Mouse (Mus musculus) neural tube, embryonic 11.5 days (tissue): ENCODE data around the gene Hapln2. TPM values are rescaled to one million over a fixed set of nuclear protein-coding genes. Genes with fewer than 3 reads are reported as not detected.

Source experiments
- ATAC-seq: fragments of 200-750 bp; cut with Nextera tagmentation; 2 replicates; pipeline ENCODE4 v1.8.0; 2017; ENCODE audit warnings: moderate number of reproducible peaks, mild to moderate bottlenecking, moderate TSS enrichment, moderate library complexity; ENCODE audit not compliant: insufficient read depth, low FRiP score, low TSS enrichment
- DNase-seq: peaks from one replicate; pipeline ENCODE4 v3.0.0-alpha.2; 2015; ENCODE audit warnings: low spot score
- H3K27ac ChIP-seq: fragments of 300-500 bp; sonication (generic); 2 replicates; pipeline ENCODE4 v1.5.1; 2014; ENCODE audit warnings: low read depth, mild to moderate bottlenecking, low read length
- H3K27me3 ChIP-seq: fragments of 300-500 bp; sonication (generic); 2 replicates; pipeline ENCODE4 v1.6.1; 2014; ENCODE audit warnings: mild to moderate bottlenecking, low read length, mixed read lengths; ENCODE audit not compliant: control insufficient read depth, insufficient read depth
- H3K36me3 ChIP-seq: fragments of 300-500 bp; sonication (generic); 2 replicates; pipeline ENCODE4 v1.6.1; 2014; ENCODE audit warnings: mild to moderate bottlenecking, low read length, moderate library complexity, mixed read lengths; ENCODE audit not compliant: control insufficient read depth, insufficient read depth
- H3K4me1 ChIP-seq: fragments of 300-500 bp; sonication (generic); 2 replicates; pipeline ENCODE4 v1.6.1; 2014; ENCODE audit warnings: low read length, mixed read lengths; ENCODE audit not compliant: control insufficient read depth, insufficient read depth
- H3K4me2 ChIP-seq: fragments of 300-500 bp; sonication (generic); 2 replicates; pipeline ENCODE4 v1.6.1; 2014; ENCODE audit warnings: low read depth, mild to moderate bottlenecking, moderate library complexity
- H3K4me3 ChIP-seq: fragments of 300-500 bp; sonication (generic); 2 replicates; pipeline ENCODE4 v1.5.1; 2014; ENCODE audit warnings: low read depth, low read length
- H3K9ac ChIP-seq: fragments of 300-500 bp; sonication (generic); 2 replicates; pipeline ENCODE4 v1.6.1; 2014; ENCODE audit warnings: mild to moderate bottlenecking, low read length
- H3K9me3 ChIP-seq: fragments of 300-500 bp; sonication (generic); 2 replicates; pipeline ENCODE4 v1.6.1; 2016; ENCODE audit warnings: low read length; ENCODE audit not compliant: control insufficient read depth
- WGBS: fragments of 180-500 bp; shearing (Covaris S2); extraction: QIAGEN DNeasy Blood & Tissue Kit; methylation state at CpG from one replicate; pipeline ENCODE4 v1.1.7; 2014; 5-methylcytosine and 5-hydroxymethylcytosine counted together
- polyA plus RNA-seq: library from polyadenylated mRNA; unstranded; fragments of >200 nt; fragmentation: Nextera tagmentation; extraction: Ambion mirVana; gene quantifications from 2 replicates; pipeline ENCODE4 v1.2.1, GENCODE M21; 2014

Gene Hapln2
- polyA plus RNA-seq, 1 experiment from 2014 or later = not detected

DNA sequence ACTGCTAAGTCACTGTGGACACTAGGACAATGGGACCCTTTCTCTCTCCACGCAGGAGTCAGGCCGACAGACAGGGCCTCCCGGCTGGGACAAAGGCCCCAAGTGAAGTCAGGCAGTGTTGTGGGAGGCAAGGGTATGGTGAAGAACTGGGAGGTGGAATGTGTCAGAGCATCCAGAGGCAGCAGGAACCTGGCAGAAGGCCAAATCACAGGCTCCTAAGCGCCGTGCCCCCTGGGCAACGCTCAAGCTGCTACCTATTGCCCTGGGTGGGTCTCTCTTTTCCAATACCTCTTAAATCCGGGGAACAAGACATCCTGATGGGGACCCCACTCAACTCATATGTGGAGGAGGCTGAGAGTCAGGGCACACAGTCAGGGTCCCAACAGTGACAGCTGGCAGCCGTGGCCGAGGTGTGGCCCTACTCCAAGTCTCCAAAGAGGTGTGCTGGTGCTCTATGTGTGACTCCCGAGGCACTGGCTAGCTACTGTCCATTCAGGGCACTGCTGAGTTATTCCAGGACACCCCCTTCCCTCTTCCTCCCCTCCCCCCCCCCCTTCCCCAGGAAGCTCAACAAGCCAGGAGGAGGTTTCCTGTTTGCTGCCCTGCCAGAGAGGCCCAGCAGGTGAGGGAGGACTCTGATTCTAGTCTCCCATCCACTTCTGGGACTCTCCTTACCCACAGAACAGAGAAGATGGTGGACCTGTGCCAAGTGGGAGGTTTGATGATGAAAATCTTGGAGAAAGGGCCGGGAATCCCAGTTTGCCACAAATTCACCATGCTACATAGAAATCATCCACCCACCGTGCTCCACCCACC, 41.7 kb downstream of the Hapln2 start:
- Histone ChIP-seq H3K36me3 (no peaks in the 10 kb centered on the region), H3K27ac (peak overlapping the region; percentile 40), H3K9me3 (no peaks in the 10 kb centered on the region), H3K4me2 (0 out of 2 replicates have a peak overlapping the region, but pooled peaks have one; percentile 2), H3K4me3 (no peak overlapping the region), H3K27me3 (0 out of 2 replicates have a peak, but pooled peaks cover 6% of the 10 kb centered on the region), H3K9ac (0 out of 2 replicates have a peak overlapping the region, but pooled peaks have one; percentile 5), H3K4me1 (peaks cover 57% of the 10 kb centered on the region)
- DNase-seq (peak; percentile 69), ATAC-seq (0 out of 2 replicates have a peak, but pooled peaks have one; percentile 5)
- WGBS = 50% methylated on average over 12 of the region's 12 CpGs

DNA sequence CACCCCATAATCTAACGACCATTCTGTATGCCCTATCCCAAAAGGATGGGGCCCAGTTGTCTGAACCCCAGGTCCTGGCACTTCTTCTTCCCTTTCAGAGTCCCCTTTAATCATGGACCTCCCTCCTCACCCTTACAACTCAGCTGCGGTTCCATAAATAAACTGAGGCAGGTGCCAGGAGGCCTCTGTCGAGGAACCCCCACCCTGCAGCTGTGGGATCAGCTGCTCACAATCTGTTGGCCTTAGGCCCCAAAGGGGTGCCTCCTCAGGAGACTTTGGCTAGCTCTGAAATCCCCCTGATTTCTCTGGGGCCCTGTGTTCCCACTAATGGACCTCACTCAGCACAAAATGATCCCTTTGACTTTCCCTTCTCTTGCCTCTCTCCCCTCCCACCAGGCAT, 43.3 kb downstream of the Hapln2 start:
- 37% methylated on average over 3 of the region's 3 CpGs for WGBS
- Histone ChIP-seq H3K27me3 (0 out of 2 replicates have a peak, but pooled peaks cover 4% of the 10 kb centered on the region), H3K4me3 (no peak overlapping the region), H3K9ac (no peak overlapping the region), H3K9me3 (no peaks in the 10 kb centered on the region), H3K36me3 (no peaks in the 10 kb centered on the region), H3K4me1 (peaks cover 63% of the 10 kb centered on the region), H3K4me2 (no peak overlapping the region), H3K27ac (no peak overlapping the region)
- ATAC-seq = no peak
- DNase-seq = no peak

DNA sequence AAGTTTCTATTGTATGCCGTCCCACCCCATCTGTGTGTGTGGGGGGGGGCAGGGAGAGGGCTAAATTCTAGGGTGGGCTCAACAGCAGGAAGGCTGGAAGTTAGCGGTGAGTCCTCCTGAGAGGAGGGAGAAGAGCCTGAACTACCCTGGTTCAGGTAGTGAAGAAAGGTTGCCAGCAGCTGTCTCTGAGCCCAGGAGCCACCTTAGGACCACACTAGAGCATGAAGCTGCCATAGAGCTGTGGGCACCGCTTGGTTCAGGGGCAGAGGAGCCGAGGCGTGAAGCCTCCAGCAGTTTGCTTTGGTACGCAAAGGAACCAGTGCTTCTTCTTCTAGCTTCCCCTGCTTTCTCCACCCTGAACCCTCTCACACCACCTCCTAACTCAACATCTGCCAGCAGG, 43.8 kb downstream of the Hapln2 start:
- Histone ChIP-seq H3K36me3 (no peaks in the 10 kb centered on the region), H3K9ac (no peak overlapping the region), H3K9me3 (no peaks in the 10 kb centered on the region), H3K4me2 (peak overlapping the region; percentile 27), H3K4me1 (peaks cover 63% of the 10 kb centered on the region), H3K27me3 (0 out of 2 replicates have a peak, but pooled peaks cover 2% of the 10 kb centered on the region), H3K4me3 (no peak overlapping the region), H3K27ac (peak overlapping the region; percentile 85; the same call in 1 of the 2 replicates)
- WGBS = 50% methylated on average over 6 of the region's 6 CpGs
- ATAC-seq = no peak
- peak; percentile 12 for DNase-seq

DNA sequence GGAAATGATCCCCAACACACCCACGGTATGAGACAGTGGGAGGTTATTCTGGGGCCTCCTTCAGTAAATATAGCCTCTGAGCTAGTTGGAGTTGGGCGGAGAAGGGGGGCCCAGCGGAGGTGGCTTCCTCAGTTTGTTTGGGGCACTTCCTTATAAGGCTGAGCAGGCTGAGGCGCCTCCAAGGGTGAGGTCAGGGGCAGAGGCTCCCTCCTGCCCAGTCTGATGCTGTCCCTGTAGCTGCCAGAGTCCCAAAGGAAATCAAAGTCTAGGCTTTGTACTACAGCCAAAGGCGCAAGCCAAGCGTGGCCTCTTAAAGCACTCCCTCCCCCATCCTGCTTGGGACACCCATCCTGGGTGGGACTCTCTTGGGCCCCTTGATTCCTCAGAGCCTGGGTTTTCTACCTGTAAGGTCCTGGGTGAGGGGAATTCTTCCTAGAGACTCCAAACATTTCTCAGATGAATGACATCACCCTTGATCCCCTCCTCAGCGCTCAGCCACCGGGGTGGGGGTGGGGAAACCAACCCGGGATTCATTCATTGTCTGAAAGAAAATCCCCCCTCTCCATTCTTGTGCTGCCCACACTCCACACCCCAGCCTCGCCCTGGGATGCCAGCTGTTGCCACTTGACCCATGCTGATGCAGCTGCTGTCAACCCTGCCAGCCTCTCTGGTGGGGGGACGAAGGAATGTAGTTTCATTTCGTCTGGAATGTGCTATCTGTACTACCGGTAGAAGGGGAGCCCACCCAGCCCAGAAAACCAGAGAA, 44.4 kb downstream of the Hapln2 start:
- 3% methylated on average over 13 of the region's 13 CpGs for WGBS
- Histone ChIP-seq H3K27ac (peak overlapping the region; percentile 85), H3K9ac (peak overlapping the region; percentile 41), H3K4me3 (no peak overlapping the region), H3K9me3 (no peaks in the 10 kb centered on the region), H3K36me3 (peaks cover under 1% of the 10 kb centered on the region; the same call in 1 of the 2 replicates), H3K4me2 (peak overlapping the region; percentile 27), H3K27me3 (no peaks in the 10 kb centered on the region), H3K4me1 (peaks cover 60% of the 10 kb centered on the region)
- peak; percentile 71 for DNase-seq
- no peak for ATAC-seq

DNA sequence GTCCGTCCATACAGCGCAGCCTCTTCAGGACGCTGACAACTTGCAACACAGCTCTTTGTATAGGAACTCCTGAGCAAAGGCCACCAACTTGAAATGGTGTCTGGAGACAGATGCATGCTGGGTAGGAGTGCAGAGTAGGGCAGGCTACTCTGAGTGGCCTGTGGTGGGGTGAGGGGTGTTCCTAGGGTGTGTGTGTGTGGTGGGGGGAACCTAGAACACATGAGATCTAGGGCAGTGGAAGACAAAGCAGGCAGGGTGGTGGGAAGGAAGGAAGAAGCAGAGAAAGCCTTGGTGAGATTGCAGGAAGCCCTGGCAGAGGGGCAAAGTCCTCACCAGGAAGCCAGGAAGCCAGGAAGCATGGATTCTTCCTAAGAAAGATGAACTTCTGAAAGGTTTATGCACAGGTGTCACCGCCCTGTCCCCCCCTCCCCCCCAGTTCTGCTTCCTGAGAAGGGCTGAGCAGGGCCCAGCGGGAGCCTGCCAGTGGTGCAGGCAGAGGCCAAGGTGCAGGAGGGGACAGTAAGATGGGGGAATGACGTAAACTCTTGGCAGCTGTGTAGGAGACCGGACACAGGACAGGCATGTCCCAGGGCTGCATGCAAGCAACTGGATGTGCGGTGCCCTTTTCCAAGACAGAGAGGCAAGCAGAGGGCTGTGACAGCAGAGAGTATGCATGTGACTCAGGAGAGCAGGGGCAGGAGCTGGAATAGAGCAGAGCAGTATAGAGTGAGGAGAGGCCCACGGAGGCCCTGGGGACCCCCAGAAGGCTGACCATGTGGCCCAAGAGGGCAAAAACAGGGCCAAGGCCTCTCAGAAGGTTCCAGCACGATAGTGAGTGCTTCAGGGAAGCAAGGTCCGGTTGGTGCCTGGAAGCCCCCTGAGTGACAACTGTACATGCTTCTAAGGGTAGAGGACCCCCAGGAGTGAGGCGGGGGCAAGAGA, 45.2 kb downstream of the Hapln2 start:
- H3K9ac ChIP-seq = peak overlapping the region; percentile 42
- no peaks in the 10 kb centered on the region for H3K9me3 ChIP-seq
- H3K27ac ChIP-seq = peak overlapping the region; percentile 85
- WGBS = 36% methylated on average over 12 of the region's 12 CpGs
- no peak for ATAC-seq
- H3K36me3 ChIP-seq = peaks cover 2% of the 10 kb centered on the region; the same call in 1 of the 2 replicates
- no peak overlapping the region for H3K4me3 ChIP-seq
- H3K27me3 ChIP-seq = no peaks in the 10 kb centered on the region
- peaks cover 56% of the 10 kb centered on the region for H3K4me1 ChIP-seq
- peak; percentile 17 for DNase-seq
- H3K4me2 ChIP-seq = peak overlapping the region; percentile 27

DNA sequence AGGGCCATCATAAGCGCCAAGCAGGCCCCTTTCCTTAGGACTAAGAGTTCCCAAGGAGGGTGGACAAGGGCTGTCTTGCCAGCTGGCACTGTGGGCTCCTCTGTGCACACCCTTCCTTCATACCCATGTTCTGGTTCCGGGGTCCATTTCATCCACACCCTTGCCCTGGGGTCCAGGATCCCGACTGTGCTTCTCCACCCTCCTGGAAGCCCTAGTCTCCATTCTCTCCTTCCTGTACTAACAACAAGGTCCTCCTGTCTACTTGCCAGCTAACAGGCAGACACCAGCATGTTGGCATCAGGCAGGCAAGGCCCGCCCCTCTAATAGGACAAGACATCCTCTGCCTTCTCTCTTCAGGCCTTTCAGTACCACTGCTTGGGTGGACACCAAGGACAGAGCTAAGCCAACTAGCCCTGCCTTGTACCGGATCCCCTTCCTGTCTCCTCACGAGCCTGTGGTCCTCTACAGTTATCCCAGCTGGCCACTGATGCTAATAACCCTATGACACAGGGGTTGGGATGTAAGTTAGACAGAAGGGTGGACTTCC, 46.1 kb downstream of the Hapln2 start:
- H3K9me3 ChIP-seq = no peaks in the 10 kb centered on the region
- no peak for DNase-seq
- no peak overlapping the region for H3K4me3 ChIP-seq
- peaks cover 2% of the 10 kb centered on the region; the same call in 1 of the 2 replicates for H3K36me3 ChIP-seq
- H3K4me1 ChIP-seq = peaks cover 51% of the 10 kb centered on the region
- no peak overlapping the region for H3K4me2 ChIP-seq
- H3K9ac ChIP-seq = no peak overlapping the region
- H3K27ac ChIP-seq = no peak overlapping the region; the same call in none of the 2 replicates
- ATAC-seq = no peak
- 78% methylated on average over 6 of the region's 6 CpGs for WGBS
- no peaks in the 10 kb centered on the region for H3K27me3 ChIP-seq

DNA sequence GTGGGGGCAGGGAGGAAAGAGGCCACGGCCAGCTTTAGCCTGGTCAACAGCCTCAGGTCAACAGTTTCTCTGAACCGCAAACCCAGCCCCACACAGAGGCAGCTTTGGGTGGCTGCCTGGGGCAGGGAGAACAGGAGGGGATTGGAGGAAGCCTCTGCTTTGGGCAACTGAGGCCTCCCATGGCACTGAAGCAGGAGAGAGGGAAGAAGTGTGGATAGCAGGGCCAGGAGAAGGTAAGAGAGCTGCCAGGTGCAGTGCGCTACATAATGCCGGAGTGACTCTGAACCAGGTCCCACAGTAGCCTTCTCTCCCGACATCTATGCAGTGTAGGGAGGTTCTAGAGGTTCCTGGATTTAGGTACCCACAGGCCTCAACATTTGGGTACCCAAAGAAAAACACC, 46.7 kb downstream of the Hapln2 start:
- Histone ChIP-seq H3K4me2 (no peak overlapping the region), H3K9me3 (no peaks in the 10 kb centered on the region), H3K27ac (no peak overlapping the region; the same call in 1 of the 2 replicates), H3K4me1 (peaks cover 52% of the 10 kb centered on the region), H3K27me3 (no peaks in the 10 kb centered on the region), H3K36me3 (peaks cover 2% of the 10 kb centered on the region), H3K9ac (peak overlapping the region; percentile 18; the same call in 1 of the 2 replicates), H3K4me3 (no peak overlapping the region)
- DNase-seq (no peak), ATAC-seq (no peak)
- 68% methylated on average over 5 of the region's 5 CpGs for WGBS

DNA sequence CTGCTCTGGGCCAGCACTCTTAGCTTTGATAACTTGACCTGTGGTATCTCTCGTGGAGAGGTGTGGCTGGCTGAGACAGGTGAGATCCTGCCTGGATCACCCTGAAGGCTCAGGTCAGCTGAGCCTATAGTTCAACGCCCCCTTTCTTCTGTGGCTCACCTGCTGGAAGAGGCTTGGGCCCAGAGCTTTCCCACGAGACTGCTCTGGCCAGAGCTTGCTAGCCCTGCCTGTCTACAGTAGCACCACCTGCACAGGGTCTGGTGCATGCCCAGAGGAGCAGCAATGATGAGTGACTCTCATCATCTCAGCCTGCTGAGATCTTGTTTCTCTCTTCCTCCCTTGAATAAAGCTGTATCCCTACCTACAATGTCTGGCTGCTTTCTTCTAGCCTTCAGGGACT, 47.3 kb downstream of the Hapln2 start:
- Histone ChIP-seq H3K4me3 (no peak overlapping the region), H3K9ac (no peak overlapping the region; the same call in 1 of the 2 replicates), H3K4me1 (peaks cover 45% of the 10 kb centered on the region), H3K36me3 (peaks cover 6% of the 10 kb centered on the region), H3K9me3 (no peaks in the 10 kb centered on the region), H3K4me2 (no peak overlapping the region), H3K27ac (no peak overlapping the region), H3K27me3 (no peaks in the 10 kb centered on the region)
- DNase-seq = no peak
- 79% methylated on average over 3 of the region's 3 CpGs for WGBS
- ATAC-seq = no peak
